Mouse (Mus musculus): Measurements from ENCODE around the gene Azin2. TPM values are rescaled to one million over a fixed set of nuclear protein-coding genes. Genes with fewer than 3 reads are reported as not detected.
A peak's percentile ranks its signal among the peaks of the same experiment; 100 is the strongest.

Gene Azin2
- polyA plus RNA-seq, 1 experiment from 2014 or later: 6.8 TPM

GRCm38 (mm10) chr4:128883801-128884710, 78.2 kb downstream of the Azin2 start:
- WGBS: under 1% methylated on average over 79 of the region's 94 CpGs
- H3K36me3 ChIP-seq: peaks cover 4% of the 10 kb centered on the region; the same call in 1 of the 2 replicates
- H3K4me1 ChIP-seq (replicated peaks): peaks cover 18% of the 10 kb centered on the region
- peak; percentile 54 for ATAC-seq (replicated peaks; ENCODE audit: insufficient number of reproducible peaks, insufficient read depth, low FRiP score, low read depth)
- peak overlapping the region; percentile 83 for H3K4me3 ChIP-seq
- peak overlapping the region; percentile 68 for H3K9ac ChIP-seq
- H3K9me3 ChIP-seq (replicated peaks): no peaks in the 10 kb centered on the region
- H3K27me3 ChIP-seq: peaks cover 23% of the 10 kb centered on the region
- peak overlapping the region; percentile 100 for H3K4me2 ChIP-seq
- peak overlapping the region; percentile 46; the same call in 1 of the 2 replicates for H3K27ac ChIP-seq

GRCm38 (mm10) chr4:128883379-128883781, 78.9 kb downstream of the Azin2 start, which contains the start of gene Trim62:
Gene Trim62 (plus strand): TSS chr4:128883580.
- under 1% methylated on average over 29 of the region's 37 CpGs for WGBS
- peaks cover 25% of the 10 kb centered on the region for H3K27me3 ChIP-seq

More at GRCm38 (mm10) chr4:128883379-128883781, 78.9 kb downstream of the Azin2 start, which contains the start of gene Trim62:
- peaks cover 4% of the 10 kb centered on the region; the same call in 1 of the 2 replicates for H3K36me3 ChIP-seq
- peak within 1 kb of the TSS; percentile 46; the same call in 1 of the 2 replicates for H3K27ac ChIP-seq
- peak within 1 kb of the TSS; percentile 100 for H3K4me2 ChIP-seq
- peak within 1 kb of the TSS; percentile 68 for H3K9ac ChIP-seq
- H3K9me3 ChIP-seq (replicated peaks): no peaks in the 10 kb centered on the region
- peaks cover 20% of the 10 kb centered on the region for H3K4me1 ChIP-seq (replicated peaks)
- H3K4me3 ChIP-seq: peak within 1 kb of the TSS; percentile 83
- ATAC-seq (replicated peaks; ENCODE audit: insufficient number of reproducible peaks, insufficient read depth, low FRiP score, low read depth): peak; percentile 87

Other genes with a start within 250 kb of the Azin2 start
- gene A3galt2, start 207.1 kb downstream of the Azin2 start, polyA plus RNA-seq (2015; fragmentation: Nextera tagmentation; extraction: Ambion mirVana): 0.04 TPM in 1 of 2 replicates, not detected in the other
- gene Zfp362, start 156.4 kb downstream of the Azin2 start, polyA plus RNA-seq (2015; fragmentation: Nextera tagmentation; extraction: Ambion mirVana): 14.2 and 21.1 TPM in 2 replicates
- gene Trim62, start 78.9 kb downstream of the Azin2 start, polyA plus RNA-seq (2015; fragmentation: Nextera tagmentation; extraction: Ambion mirVana): 2.3 and 2.9 TPM in 2 replicates
- 149 and 155 TPM in 2 replicates for gene Ak2, start 29.5 kb upstream of the Azin2 start, polyA plus RNA-seq (2015; fragmentation: Nextera tagmentation; extraction: Ambion mirVana)
- gene Rnf19b, start 95.8 kb upstream of the Azin2 start, polyA plus RNA-seq (2015; fragmentation: Nextera tagmentation; extraction: Ambion mirVana): 5.4 and 7.7 TPM in 2 replicates
- gene Tmem54, start 143.1 kb upstream of the Azin2 start, polyA plus RNA-seq (2015; fragmentation: Nextera tagmentation; extraction: Ambion mirVana): 0.35 and 1.6 TPM in 2 replicates
- gene Hpca, start 159.6 kb upstream of the Azin2 start, polyA plus RNA-seq (2015; fragmentation: Nextera tagmentation; extraction: Ambion mirVana): 0.68 and 1.2 TPM in 2 replicates
- gene Fndc5, start 174.6 kb upstream of the Azin2 start, polyA plus RNA-seq (2015; fragmentation: Nextera tagmentation; extraction: Ambion mirVana): 12.2 and 12.3 TPM in 2 replicates
- gene S100pbp, start 227.3 kb upstream of the Azin2 start, polyA plus RNA-seq (2015; fragmentation: Nextera tagmentation; extraction: Ambion mirVana): 10.8 and 13.2 TPM in 2 replicates
- 40.8 and 48.8 TPM in 2 replicates for gene Yars, start 227.3 kb upstream of the Azin2 start, polyA plus RNA-seq (2015; fragmentation: Nextera tagmentation; extraction: Ambion mirVana)

Data from heart, embryonic 15.5 days (tissue).